ENCODE assay signal across 13 mouse cellular contexts in the genomic region with DNA sequence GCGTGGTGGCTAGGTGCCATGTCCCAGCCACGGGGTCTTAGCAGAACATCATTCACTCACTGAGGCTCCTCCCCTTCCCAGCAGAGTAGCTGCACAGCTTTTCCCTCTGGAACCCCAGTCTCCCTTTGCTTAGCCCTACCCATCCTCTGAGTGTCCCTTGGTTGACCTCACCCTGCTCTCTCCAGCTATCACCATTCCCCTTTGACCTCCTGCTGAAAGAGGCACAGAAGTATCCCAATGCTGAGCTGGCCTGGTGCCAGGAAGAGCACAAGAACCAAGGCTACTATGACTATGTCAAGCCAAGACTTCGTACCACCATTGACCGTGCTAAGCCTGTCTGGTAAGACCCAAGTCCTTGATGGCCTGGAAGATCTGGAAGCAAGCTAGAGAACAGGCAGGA.
"Had no signal": no experiment of that assay in that cellular context is flagged by ENCODE, and none has a peak within 500 bp of the region (broad histone marks: within the 10 kb centered on the region; RNA-seq: fewer than 3 reads in every experiment).

No protein-coding gene starts in this region.

- H3K27ac ChIP-seq: left cerebral cortex, adult 2 months; limb, embryonic 10.5 days; macrophage; midbrain, embryonic 13.5 days; neural tube, embryonic 15.5 days had no signal

- H3K27me3 ChIP-seq: megakaryocyte, embryonic 14.5 days; midbrain, embryonic 13.5 days; neural tube, embryonic 15.5 days had no signal

- H3K4me1 ChIP-seq: limb, embryonic 10.5 days; megakaryocyte, embryonic 14.5 days; midbrain, embryonic 13.5 days; neural tube, embryonic 15.5 days had no signal

- H3K9me3 ChIP-seq: limb, embryonic 10.5 days; megakaryocyte, embryonic 14.5 days; midbrain, embryonic 13.5 days; neural tube, embryonic 15.5 days had no signal

- ATAC-seq: intestine, embryonic 16.5 days; midbrain, embryonic 13.5 days had no signal

- DNase-seq: kidney, adult 8-10 months; kidney, postnatal 25 days; right cerebral cortex, adult 18-20 months; thymus, adult 18-20 months; thymus, postnatal 14 days had no signal

- H3K4me3 ChIP-seq: left cerebral cortex, adult 2 months; limb, embryonic 10.5 days; megakaryocyte, embryonic 14.5 days; midbrain, embryonic 13.5 days; myocyte; neural tube, embryonic 15.5 days had no signal

- H3K9ac ChIP-seq: midbrain, embryonic 13.5 days; neural tube, embryonic 15.5 days had no signal

- H3K4me2 ChIP-seq: midbrain, embryonic 13.5 days; neural tube, embryonic 15.5 days had no signal
